Mouse (Mus musculus) small intestine, adult 2 months (tissue): ENCODE measurements around the gene Defb20. TPM values are rescaled to one million over a fixed set of nuclear protein-coding genes. Genes with fewer than 3 reads are reported as not detected.

Source experiments
- H3K27ac ChIP-seq: fragments of 200-500 bp; 2 replicates; pipeline ENCODE4 v1.5.1; 2012; ENCODE audit warnings: low read depth, low read length, control low read depth, inconsistent platforms; ENCODE audit not compliant: insufficient read depth
- H3K27me3 ChIP-seq: fragments of 200-500 bp; 2 replicates; pipeline ENCODE4 v1.6.1; 2012; ENCODE audit warnings: mild to moderate bottlenecking, moderate library complexity, low read length, inconsistent platforms; ENCODE audit not compliant: control insufficient read depth, insufficient read depth
- H3K36me3 ChIP-seq: fragments of 200-500 bp; 2 replicates; pipeline ENCODE4 v1.6.1; 2012; ENCODE audit warnings: mild to moderate bottlenecking, low read length, control low read depth, inconsistent platforms; ENCODE audit not compliant: control insufficient read depth, insufficient read depth
- H3K4me1 ChIP-seq: fragments of 200-500 bp; 2 replicates; pipeline ENCODE4 v1.6.1; 2012; ENCODE audit warnings: low read length, inconsistent platforms, mixed read lengths; ENCODE audit not compliant: control insufficient read depth, insufficient read depth, insufficient read length
- H3K4me3 ChIP-seq: fragments of 200-500 bp; 2 replicates; pipeline ENCODE4 v1.5.1; 2012; ENCODE audit warnings: low read depth, mild to moderate bottlenecking, control low read depth, inconsistent platforms, low read length, moderate library complexity
- CTCF ChIP-seq: fragments of 200-500 bp; IDR thresholded peaks from 2 replicates; pipeline ENCODE4 v1.5.1; 2012; ENCODE audit warnings: low read depth, mild to moderate bottlenecking, control low read depth, inconsistent platforms, low read length, moderate library complexity, mixed read lengths; ENCODE audit not compliant: insufficient replicate concordance, insufficient read length; ENCODE audit errors: extremely low read depth
- POLR2A ChIP-seq: fragments of 200-500 bp; IDR thresholded peaks from 2 replicates; pipeline ENCODE4 v1.6.1; 2012; ENCODE audit warnings: low read depth, mild to moderate bottlenecking, control low read depth, inconsistent platforms, low read length, moderate library complexity
- WGBS: fragments of 180-500 bp; shearing (Covaris S2); methylation state at CpG from one replicate; pipeline ENCODE4 v1.1.7; 2018; 5-methylcytosine and 5-hydroxymethylcytosine counted together
- polyA plus RNA-seq: library from polyadenylated mRNA; depleted of rRNA; stranded (reverse); fragments of >200 nt; gene quantifications from 2 replicates; pipeline ENCODE4 v1.2.3, GENCODE M21; 2012

Defb20 gene
- polyA plus RNA-seq, 1 experiment = not detected

DNA sequence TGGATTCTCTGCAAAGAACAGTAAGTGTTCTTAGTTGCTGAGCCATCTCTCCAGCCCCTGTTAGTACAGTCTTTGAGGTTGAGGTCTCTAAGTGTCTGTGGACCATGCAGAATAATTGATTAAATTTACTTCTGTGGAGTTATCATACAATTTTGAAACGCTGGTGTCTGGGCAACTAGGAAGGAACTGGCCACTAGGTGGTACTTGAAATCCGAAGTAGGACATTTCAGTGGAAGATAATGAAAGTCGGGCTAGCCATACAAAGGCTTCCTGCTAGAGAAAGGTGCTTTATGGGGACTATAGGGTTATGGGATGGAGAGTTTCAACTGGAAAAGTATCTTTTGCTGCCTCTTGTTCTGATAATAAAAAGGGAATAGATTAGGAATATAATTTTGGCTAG, 4.4 kb upstream of the Defb20 start:
- H3K36me3 ChIP-seq = no peaks in the 10 kb centered on the region
- WGBS = 13% methylated on average over 3 of the region's 3 CpGs
- no peaks in the 10 kb centered on the region; the same call in 1 of the 2 replicates for H3K27me3 ChIP-seq
- H3K4me1 ChIP-seq = no peaks in the 10 kb centered on the region
- no peak overlapping the region for H3K27ac ChIP-seq
- TF ChIP-seq POLR2A = no peak
- TF ChIP-seq CTCF = no peak
- no peak overlapping the region for H3K4me3 ChIP-seq

DNA sequence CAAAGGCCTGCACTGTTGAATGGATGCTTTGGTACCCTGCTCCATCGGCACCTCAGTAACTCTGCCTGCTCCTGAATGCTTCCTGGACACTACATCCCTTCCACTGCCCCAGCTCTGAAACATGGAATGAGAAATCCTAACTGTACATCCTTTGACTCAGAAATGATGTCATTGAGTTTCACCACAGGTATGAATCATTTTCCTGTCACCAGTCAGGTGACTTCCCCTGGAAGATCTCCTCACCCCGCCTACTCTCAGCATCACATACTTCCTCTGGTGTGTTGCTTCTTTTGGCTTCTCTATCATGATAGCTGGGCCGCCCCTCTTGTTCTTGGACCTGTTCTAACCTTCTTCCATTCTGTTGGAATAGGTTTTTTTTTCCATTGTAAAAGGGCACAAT, 4.0 kb downstream of the Defb20 start:
- Histone ChIP-seq H3K27ac (no peak overlapping the region), H3K27me3 (no peaks in the 10 kb centered on the region), H3K36me3 (no peaks in the 10 kb centered on the region), H3K4me1 (no peaks in the 10 kb centered on the region), H3K4me3 (no peak overlapping the region)
- 72% methylated on average over 3 of the region's 3 CpGs for WGBS
- no peak for TF ChIP-seq CTCF
- no peak for TF ChIP-seq POLR2A

GRCm38 (mm10) chr2:152481726-152482125, 4.9 kb downstream of the Defb20 start:
- WGBS = 85% methylated on average over 7 of the region's 7 CpGs
- Histone ChIP-seq H3K4me3 (no peak overlapping the region), H3K27ac (no peak overlapping the region), H3K4me1 (no peaks in the 10 kb centered on the region), H3K27me3 (no peaks in the 10 kb centered on the region), H3K36me3 (no peaks in the 10 kb centered on the region)
- no peak for TF ChIP-seq CTCF
- no peak for TF ChIP-seq POLR2A

DNA sequence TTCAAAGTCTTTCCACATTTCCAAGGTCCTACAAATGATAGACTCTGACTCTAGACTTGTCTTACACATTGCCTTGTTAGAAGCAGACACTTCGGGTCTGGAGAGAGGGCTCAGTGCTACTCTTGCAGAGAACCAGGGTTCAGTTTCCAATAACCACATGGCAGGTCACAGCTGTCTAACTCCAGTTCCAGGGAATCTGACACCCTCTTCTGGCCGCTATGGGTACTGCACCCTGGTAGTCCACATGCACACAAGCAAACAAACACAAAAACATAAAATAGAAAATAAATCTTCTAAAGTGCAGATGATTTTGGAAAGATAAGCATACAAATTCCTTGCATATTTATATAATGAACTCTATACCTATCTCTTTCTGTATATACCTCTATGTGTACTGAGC, 10.2 kb downstream of the Defb20 start:
- no peak for TF ChIP-seq POLR2A
- TF ChIP-seq CTCF = peak; percentile 30; the same call in 1 of the 2 replicates
- Histone ChIP-seq H3K27me3 (no peaks in the 10 kb centered on the region), H3K4me1 (no peaks in the 10 kb centered on the region), H3K36me3 (no peaks in the 10 kb centered on the region), H3K4me3 (no peak overlapping the region), H3K27ac (no peak overlapping the region)
- 77% methylated on average over 2 of the region's 2 CpGs for WGBS

DNA sequence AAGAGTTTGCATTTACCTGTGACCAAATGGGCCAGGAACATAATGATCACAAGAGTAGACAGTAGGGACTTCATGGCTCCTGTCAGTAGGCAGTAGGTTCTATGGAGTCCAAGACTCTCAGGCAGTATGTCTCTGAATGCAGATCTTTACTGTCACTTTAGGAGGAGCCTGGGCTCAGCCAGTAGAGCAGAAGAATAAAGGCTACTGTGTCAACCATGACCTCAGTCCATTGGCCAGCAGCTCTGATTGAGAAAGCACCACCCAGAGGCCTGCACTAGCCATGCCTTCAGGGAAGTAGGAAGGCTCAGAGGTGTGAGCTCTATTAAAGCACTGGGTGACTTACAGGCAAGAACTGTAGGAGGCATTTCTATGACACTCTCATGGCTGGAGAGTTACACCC, 13.2 kb downstream of the Defb20 start, which contains the start of gene Defb22:
TSS of gene Defb22 (minus strand) at position 101 of the 400 bp plus-strand sequence.
- no peak within 1 kb of the TSS for H3K27ac ChIP-seq
- H3K36me3 ChIP-seq = no peaks in the 10 kb centered on the region
- H3K4me3 ChIP-seq = no peak within 1 kb of the TSS
- H3K27me3 ChIP-seq = no peaks in the 10 kb centered on the region
- no peak for TF ChIP-seq POLR2A
- no peak for TF ChIP-seq CTCF
- no peaks in the 10 kb centered on the region for H3K4me1 ChIP-seq

- Histone ChIP-seq H3K4me1 (no peaks in the 10 kb centered on the region), H3K36me3 (no peaks in the 10 kb centered on the region), H3K4me3 (no peak overlapping the region), H3K27me3 (no peaks in the 10 kb centered on the region), H3K27ac (no peak overlapping the region)
- WGBS = 75% methylated on average over 6 of the region's 6 CpGs
- no peak for TF ChIP-seq POLR2A
- no peak for TF ChIP-seq CTCF
Observed at GRCm38 (mm10) chr2:152493151-152493550, 16.3 kb downstream of the Defb20 start.

GRCm38 (mm10) chr2:152498020-152498419, 21.2 kb downstream of the Defb20 start:
- no peaks in the 10 kb centered on the region for H3K36me3 ChIP-seq
- TF ChIP-seq CTCF (no peak), POLR2A (no peak)
- no peaks in the 10 kb centered on the region for H3K27me3 ChIP-seq
- no peak overlapping the region for H3K4me3 ChIP-seq
- no peaks in the 10 kb centered on the region for H3K4me1 ChIP-seq
- no peak overlapping the region for H3K27ac ChIP-seq
- WGBS = 69% methylated on average over 6 of the region's 6 CpGs

DNA sequence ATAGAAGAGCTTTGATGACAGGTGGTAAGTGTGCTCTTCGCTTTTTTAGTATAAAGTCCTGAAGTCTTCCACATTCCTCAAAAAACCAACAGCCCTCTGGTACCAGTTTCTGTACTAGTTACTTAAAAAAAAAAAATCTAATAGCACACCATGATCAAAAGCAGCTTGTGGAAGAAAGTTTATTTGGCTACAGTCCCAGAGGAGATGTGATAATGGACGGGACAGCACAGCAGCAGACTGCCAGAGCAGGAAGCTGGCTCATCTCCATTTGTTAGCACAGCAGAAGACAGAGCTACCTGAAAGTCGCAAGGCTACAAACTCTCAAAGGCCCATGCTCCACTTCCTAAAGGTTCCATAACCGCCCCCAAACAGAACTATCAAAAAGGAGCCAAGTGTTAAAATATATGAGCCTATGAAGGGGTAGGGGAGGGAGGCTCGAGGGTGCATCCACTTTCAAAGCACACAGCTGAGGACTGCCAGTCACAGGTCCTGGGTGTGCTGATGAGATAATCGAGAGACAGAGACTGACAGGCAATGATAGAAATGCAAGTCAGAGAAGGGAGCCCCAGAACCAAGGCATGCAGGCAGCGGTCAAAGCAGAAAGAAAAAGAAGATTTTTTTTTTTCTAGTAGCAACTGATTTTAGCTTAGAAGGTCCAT, 23.5 kb downstream of the Defb20 start:
- TF ChIP-seq CTCF (no peak), POLR2A (no peak)
- Histone ChIP-seq H3K4me1 (no peaks in the 10 kb centered on the region), H3K36me3 (no peaks in the 10 kb centered on the region), H3K27ac (no peak overlapping the region), H3K4me3 (no peak overlapping the region), H3K27me3 (no peaks in the 10 kb centered on the region)
- WGBS = 47% methylated on average over 7 of the region's 7 CpGs
